Mouse (Mus musculus) v-Abl transformed pro-B cells (cell line): ENCODE measurements around the gene Kbtbd8.

ENCODE experiments used
- in situ Hi-C, 2 experiments: fragments of 400-800 bp; cut with MboI; formaldehyde crosslinking; loops; one replicate each; pipeline ENCODE4 v1.15.1; 2025; ENCODE audit not compliant: unreplicated experiment in 2 of 2

The Kbtbd8 gene

GRCm38 (mm10) chr6:95167668-95168227 lies 50.7 kb downstream of the Kbtbd8 start:
- in situ Hi-C loops, result no loop called here

GRCm38 (mm10) chr6:95169411-95169810 lies 52.4 kb downstream of the Kbtbd8 start:
- in situ Hi-C loops, result no loop called here

DNA sequence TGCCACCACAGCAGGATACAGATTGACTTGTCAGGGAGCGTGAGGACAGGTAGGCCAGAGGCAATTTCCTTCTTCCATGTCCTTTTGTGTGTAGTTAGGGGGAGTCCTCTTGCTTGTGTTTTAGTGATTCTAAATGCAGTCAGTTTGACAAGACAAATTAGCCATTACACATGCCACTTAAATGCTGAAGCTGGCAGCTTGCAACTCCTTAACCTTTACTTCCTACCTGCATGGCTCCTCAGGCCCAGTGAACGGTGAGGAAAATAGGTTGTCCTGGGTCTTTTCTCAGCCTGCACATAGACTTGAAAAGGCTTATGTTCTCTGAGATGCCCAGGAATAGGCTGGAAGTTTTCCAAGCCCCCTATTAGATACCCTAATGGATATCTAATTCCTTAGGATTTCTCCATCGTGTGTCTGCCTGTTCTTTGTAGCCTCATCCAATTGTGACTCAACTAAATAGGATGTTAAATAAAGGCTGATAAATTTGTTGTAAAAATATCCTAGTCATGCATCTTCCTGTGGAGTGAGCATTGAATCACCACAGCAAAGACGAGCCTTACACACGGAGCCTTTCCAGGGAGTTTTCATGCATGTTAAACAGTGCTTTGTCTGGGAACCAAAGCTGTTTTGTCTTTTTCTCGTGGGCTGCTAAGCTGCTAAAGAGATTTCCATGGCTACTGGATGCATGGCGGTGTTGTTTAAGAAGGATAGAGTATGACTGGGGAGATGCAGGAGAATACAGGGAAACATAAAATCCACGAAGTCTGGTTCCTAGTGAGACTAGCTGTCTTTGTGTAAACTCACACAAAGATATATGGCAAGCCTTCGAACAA lies 57.5 kb downstream of the Kbtbd8 start:
- in situ Hi-C loops, result no loop called here
